Mouse (Mus musculus): Measurements from ENCODE around the gene Gpat3.

Gene Gpat3

GRCm38 (mm10) chr5:100861811-100862210, 16.3 kb downstream of the Gpat3 start:
- DNase-seq = no peak

DNA sequence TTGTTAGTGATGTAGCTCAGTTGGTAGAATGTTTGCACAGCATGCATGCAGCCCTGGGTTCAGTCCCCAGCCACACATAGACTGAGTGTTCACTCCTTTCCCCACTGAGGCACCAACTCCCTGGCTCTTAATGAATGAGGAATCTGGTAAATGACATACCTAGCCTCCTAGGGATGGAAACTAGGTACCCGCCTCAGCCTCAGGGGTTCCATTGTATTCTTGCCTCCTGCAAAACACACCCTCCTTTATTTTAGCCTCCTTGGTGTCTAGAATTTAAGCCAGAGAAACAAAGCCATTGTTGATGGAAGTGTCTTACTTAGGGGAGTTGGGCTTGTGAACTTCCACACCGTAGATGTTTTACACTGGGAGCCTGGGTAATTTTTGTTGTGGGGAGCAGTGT, 17.6 kb downstream of the Gpat3 start:
- DNase-seq = no peak

DNA sequence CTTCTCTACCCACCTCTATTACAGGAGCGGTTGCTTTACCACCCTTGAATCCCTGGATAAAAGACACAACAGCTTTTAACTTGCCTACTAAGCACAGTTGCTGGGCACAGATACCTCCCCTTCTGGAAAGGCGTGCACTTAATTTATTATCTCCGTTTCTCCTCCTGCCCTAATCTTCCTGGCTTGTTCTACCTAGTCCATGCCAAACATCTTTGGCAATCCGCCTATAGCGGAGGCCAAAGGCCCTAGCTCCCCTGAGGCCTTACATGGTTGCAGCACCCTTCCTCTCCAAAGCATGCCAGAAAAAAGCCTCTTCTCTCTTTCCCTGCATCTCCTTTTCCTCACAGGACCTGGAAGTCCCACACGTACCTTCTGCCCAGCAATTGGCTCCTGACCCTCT, 18.9 kb downstream of the Gpat3 start:
- DNase-seq = peak; percentile 42 to 49

DNA sequence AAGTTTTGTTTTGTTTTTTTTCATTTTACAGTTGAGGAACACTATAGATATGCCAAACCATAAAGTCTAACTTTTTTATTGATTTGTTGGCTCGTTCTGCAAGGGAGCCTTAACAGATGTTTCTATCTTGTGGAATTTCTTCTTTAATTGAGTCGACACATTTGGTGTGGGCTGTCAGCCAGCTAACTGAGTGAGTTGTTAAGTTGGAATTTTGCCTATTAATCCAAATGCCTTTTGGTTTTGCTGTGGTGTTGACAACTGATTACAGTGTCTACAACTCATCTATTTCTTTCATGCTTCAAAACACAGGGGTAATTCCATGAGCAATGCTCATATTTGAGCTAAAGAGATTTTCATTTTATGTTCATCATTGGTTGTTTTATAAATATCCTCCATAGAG, 20.7 kb downstream of the Gpat3 start:
- peak in 1 of 2 experiments; percentile 36 for DNase-seq

GRCm38 (mm10) chr5:100869197-100869895, 23.8 kb downstream of the Gpat3 start:
- DNase-seq = no peak

DNA sequence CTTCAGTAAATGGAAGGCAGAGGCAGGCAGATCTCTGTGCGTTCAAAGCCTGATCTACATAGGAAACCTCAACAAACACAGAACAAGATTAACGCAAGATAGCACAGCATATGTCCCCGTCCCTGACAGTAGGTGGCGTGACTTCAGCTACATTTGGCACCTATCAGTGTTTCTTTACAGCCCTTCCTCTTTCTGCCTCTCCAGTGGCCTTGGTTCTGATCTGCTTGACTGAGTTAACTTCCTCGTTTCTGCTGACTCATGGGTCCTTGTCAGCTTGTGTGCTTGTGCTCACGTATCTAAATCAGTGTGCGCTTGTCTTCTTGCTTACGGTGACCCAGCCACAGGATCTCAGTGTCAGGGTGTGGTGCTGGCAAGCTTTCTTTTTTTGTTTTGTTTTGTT, 26.5 kb downstream of the Gpat3 start:
- DNase-seq = peak; percentile 11 to 24

DNA sequence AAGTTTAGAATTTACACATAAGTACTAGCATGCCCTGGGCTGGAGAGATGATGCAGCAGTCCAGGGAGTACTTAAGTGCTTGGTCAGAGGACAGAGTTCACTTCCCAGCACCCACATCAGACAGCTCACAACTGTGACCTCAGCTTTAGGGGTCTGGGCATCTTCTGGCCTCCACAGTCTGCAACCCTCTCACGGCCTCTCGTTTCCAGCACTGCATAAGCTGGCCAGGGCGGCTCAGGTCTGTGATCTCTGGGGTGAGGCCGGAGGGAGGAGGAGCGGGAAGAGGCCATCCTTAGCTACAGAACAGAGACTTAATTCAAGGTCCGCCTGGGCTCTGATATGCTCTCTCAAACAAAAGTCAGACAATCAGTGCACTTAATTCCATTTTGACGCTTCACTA, 29.2 kb downstream of the Gpat3 start:
- no peak for DNase-seq

DNA sequence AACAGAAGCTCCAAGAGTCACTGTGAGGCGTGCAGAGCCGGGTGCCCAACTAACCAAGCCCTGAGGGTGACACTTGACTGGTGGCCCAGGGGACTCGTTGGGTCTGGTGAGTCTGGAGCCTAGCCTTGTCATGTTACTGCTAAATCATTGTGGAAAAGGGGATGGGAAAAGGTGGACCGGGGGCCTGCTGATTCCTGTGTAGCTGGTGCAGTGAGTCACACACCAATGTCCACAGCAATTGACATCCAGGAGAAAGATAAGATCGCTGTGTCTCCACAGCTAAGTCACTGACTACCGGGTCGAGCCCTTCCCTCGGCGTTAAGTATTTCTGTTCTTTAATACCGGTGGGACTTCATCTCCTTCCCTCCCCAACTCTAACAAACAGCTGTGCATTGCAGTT, 29.7 kb downstream of the Gpat3 start:
- no peak for DNase-seq

GRCm38 (mm10) chr5:100877021-100877420, 31.5 kb downstream of the Gpat3 start:
- DNase-seq = no peak

DNA sequence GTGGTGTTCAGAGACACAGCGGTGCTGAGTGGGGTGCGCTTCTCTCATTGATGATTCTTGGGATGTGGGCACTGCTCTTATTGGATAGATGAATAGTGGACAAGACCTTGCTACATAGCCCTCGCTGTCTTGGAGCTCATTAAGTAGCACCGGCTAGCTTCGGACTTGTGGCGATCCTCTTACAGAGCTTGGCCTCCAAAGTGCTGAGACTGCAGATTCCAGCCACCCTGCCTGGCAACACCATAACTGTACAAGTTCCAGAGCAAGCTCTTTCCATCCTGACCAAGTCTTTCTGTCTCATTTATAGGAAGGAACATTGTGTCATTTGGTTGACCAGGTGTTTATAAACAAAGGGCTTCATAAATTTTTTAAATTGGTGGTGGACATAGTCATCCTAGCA, 39.7 kb downstream of the Gpat3 start:
- DNase-seq = peak; percentile 40 to 43

DNA sequence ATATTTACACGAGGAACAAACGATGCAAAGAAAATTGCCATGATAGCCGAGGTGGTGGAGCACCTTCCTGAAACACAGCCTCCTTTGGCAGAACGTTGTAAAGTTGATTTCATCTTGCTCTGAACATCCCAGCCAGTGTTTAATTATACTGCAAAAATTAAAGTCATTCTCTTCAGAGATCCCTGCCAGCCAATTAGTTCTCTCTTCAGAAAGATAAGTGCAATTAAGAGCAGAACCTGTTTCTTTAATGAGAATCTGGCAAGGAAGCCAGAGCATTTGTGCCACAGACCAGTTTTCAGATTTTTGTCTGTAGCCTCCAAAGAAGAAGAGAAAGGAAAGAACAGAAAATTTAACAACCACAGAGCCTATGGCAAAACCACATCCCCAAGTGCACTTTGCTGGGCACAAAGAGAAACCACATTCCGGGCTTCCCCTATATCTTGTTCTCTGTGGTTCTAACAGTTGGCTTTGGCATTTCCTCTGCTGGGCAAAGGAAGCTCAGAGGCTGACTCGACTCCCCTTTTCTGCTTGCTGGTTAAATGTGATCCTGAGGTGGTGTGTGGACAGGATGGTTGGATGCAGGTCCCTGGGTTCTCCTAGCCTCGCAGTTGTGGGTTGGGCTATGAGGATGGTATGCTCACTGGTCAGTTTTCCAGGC, 40.9 kb downstream of the Gpat3 start:
- DNase-seq = no peak

DNA sequence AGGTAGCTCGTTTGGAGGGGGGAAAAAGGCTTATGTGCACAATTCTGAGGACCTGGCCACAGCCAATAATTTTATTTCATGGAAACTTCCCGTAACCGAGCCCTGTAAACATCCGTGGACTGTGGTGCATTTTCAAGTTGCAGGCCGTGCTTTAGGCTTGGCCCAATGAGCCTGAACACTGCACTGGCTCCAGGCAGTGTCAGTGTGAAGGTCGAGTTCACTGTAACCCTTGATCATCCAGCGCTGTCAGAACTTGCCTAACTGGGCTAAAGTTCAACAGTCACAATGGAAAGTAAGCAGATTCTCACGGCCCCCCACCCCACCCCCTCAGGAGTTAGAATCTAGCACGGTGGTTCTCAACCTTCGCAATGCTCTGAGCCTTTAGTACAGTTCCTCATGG, 50.7 kb downstream of the Gpat3 start:
- peak; percentile 66 to 83 for DNase-seq

DNA sequence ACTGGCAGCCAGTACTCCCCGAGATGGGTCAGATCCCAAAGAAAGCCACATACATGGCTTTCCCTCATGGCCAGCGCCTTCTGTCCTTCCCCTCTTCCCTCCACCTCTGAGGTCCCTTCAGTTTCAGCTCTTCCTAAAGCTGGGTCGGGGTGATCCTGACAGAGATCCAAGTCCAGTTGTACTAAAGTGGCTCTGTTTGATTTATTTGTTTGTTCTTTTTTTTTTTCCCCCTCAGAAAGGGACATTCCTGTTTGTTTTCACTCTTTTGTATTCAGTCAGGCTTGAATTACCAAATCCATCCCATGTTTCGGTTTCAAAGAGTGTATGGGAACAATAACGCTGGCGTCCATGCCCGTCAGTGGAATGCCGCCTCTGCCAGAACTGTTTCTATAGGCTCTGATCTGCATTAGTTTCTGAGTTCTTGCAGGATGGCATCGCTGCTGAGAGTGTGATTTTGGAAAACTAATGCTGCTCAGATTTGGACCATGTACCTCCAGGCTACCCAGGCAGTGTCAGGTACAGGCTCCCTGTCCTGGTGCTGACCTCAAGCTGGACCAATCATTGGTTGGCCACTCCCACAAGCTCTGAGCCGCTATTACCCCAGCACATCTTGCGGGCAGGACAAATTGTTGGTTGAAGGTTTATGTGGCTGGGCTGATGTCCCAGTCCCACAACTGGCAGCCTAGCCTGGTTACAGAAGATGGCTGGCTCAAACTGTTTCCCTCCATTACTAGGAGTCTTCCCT, 54.4 kb downstream of the Gpat3 start:
- no peak for DNase-seq

GRCm38 (mm10) chr5:100901046-100901445, 55.5 kb downstream of the Gpat3 start:
- DNase-seq = no peak

- no peak for DNase-seq
Measured at GRCm38 (mm10) chr5:100908478-100908877, 63.0 kb downstream of the Gpat3 start.

DNA sequence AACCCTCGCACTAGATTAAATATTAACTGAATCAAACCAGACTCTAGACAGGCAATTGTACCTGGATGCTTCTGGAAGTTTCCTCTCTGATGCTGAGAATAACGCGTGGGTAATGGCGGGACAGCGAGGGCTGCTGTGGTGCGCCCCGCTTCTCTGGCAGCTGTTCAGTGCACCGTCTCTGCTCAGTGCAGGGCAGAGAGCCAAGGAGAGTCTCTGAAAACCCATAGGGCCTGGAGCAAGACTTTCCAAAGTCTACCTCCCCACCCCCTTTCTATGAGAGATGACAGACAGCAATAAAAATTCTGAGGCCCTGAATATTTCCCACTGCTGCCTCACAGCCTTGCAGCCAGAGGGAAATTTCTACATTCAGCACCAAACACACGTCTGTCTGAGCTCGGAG, 63.4 kb downstream of the Gpat3 start:
- peak; percentile 65 for DNase-seq

DNA sequence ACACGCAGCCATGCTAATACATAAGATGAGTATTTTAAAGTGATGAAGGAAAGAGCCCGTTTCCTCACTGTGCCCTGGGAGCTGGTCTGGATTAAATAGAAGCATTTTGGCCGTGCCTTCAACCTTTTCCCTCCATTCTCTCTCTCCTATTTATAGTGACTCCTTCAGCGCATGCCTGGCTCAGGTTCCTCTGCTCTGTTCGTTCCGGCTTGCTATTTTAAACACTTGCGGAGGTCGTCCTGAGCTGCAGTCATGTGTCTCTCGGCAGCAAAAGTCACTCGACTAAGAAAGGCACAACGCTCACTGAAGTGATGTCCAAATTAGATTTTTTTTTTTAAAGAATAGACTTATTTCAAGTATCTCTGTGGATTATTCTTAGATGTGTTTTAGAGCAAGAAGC, 64.2 kb downstream of the Gpat3 start:
- no peak for DNase-seq

DNA sequence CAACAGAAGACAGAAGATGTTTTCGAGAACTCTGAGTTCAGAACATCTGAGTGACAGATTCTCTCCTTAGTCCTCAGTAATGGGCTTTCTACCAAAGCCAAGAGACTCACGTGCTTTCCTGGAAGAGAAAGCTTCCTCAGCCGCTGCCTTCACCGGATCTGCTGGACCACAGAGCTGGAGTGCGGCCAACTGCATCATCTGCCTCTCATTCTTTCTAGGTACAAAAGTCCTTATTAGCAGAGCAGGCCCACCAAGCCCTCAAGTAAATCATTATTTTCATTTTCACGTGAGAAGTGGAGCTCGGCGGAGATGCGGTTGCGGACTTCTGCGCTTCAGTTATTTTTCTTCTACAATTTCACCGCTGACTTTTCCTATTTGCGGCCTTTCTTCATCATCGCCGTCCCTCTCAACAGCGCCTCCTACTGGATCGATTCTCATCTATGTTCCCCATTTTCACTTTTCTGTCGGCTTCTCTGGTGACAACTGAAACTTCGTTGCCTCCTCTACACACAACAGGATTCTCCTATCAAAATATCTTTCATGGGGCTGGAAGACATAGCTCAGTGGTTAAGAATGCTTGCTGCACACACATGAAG, 66.1 kb downstream of the Gpat3 start:
- DNase-seq = peak; percentile 94 to 95

DNA sequence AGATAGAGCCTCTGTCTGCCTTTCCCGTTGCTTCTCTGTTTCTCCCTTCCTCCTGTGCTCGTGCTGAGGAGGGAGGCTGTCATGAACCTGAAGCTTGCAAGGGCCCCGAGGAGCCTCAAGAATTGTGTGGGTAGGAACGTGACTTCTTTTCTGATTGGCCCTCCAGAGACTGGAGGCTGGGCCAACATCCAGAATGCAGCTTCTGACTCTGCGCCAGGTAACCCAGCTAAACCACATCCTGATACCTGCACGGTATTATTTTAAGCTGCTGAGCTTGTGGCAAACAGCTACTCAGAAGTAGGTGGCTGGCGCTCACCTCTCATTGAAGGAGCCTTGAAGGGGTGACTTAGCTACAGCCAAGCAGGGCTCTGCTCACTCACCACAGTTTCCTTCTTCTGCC, 66.9 kb downstream of the Gpat3 start:
- DNase-seq = no peak

DNA sequence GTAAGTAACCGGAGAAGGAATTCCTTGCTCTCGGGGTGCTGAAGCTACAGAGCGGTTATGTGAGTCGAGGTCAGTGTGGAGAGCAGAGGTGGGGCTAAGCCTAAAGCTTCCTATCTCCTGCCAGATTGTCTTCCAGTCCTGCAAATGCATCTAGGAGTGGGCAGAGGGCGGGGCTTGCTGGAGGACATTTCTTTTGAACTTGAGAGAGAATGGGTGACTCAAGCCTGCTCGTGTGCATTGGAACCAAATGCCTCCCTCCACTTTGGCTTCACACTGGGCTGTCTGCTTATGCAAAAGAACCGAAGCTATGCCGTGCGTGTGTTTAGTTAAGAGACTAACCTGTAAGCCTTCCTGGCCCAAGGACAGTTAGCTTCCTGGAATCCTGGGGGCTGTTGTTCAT, 67.8 kb downstream of the Gpat3 start:
- DNase-seq = no peak

DNA sequence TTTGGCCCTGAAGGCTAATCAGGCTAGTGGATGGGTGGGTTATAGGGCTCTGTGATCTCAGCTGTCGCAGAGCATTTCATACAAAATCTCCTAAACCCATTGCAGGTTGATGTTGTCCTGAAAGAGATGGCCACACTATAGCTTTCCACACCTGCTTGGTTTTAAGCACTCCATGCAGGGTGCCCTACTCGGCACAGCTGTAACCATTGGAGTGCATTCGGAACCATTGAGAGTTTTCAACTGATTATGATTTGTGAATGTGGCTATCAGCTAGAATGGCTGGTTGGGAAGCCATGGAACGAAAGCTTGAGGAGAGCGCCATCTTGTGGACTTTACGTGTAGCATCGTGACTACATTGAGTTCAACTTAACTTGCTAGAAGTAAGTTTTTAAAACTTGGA, 69.5 kb downstream of the Gpat3 start:
- peak; percentile 55 to 66 for DNase-seq

DNA sequence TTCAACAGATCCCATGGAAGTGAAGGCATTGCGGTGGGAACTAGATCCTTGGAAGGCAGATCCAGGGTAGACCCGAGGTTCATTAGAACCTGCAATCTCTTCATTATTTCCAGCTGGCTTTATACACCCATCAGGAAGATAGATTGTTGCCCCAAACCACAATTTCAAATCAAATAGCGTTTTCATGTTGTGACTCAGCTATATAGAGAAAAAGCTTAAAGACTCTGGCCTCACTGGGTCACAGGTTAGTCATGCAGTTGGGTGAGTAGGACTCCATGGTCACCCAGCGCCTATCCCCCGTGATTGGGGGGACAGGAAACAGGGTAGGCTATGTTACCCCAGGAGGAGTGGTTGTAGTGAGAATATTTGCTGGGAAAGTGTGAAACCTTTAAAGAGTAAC, 69.9 kb downstream of the Gpat3 start:
- no peak for DNase-seq

DNA sequence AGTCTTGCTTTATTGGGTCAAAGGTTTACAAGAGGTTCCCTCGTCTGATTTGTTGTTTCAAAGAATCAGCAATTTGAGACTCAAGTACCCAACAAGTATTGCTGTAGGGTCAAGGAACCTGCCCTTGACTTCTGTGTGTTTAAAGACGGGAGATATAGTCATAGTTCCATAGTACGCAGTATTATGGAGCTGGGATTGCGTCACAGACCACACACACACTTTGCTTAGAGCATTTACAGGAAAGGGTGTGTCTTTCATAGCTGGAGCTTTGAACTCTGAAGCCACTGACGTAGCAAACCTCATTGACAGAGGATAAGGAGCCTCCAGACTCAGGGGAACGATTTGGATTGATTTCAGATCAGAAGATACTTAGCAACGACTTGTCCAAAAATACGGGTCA, 70.9 kb downstream of the Gpat3 start:
- DNase-seq = no peak
